Mouse (Mus musculus): Measurements from ENCODE around the gene Fhl3. TPM values are rescaled to one million over a fixed set of nuclear protein-coding genes. Genes with fewer than 3 reads are reported as not detected.

Gene Fhl3
- 8.3 and 17.6 TPM in 2 replicates for polyA plus RNA-seq (2012; rRNA removed)

DNA sequence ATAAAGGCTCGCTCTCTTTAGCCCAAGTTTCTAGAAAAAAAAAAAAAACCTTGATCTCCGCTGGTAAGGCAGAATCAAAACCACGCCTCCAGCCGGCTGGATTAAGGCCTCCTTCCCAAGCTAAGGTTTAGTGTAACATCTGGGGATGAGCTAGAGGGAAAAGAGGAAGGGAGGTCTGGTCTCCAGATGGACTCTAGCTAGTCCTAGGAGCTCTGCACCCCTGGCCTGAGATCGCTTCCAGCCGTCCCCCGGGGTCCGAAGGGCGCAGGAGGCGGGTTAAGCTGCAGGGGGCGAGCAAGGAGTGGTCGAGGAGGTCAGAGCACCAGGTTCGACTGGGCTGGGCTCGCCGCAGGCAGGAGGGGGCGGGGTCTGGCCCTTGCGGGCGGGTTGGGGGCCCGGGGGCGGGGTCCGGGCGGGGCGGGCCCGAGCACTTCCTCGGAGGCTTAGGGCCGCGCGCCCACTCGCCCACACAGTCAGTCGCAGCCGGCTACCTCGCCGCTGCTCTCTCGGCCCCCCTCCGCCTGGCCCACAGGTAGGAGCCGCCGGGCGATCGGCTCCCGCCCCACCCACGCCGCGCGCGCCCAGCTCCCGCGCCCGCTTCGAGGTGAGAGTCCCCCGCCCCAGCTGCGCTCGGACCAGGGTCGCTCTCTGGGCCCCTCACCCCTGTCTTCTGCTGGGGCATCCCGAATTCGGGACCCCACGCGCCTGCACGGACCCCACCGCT is at the start of gene Fhl3:
TSS of gene Fhl3 (plus strand) at position 454 of the 724 bp plus-strand sequence.

DNA sequence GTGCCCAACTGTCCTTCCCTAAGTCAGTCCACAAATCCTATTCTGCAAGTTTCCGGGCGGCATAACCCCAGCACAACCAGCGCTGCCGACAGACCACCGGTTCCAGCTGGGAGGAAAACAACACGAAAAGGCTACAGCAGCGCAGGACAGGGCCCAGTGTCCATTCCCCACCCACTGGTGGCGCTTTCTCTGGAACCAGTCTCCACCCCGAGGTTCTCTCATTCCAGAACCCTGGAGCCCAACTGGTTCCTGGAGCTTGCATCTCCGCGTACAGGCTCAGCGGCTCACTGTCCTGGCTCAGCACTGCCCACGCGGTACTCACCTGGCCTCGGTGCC is 44.0 kb upstream of the Fhl3 start, which contains the start of gene Pou3f1:
TSS of gene Pou3f1 (plus strand) at position 290 of the 336 bp plus-strand sequence.

DNA sequence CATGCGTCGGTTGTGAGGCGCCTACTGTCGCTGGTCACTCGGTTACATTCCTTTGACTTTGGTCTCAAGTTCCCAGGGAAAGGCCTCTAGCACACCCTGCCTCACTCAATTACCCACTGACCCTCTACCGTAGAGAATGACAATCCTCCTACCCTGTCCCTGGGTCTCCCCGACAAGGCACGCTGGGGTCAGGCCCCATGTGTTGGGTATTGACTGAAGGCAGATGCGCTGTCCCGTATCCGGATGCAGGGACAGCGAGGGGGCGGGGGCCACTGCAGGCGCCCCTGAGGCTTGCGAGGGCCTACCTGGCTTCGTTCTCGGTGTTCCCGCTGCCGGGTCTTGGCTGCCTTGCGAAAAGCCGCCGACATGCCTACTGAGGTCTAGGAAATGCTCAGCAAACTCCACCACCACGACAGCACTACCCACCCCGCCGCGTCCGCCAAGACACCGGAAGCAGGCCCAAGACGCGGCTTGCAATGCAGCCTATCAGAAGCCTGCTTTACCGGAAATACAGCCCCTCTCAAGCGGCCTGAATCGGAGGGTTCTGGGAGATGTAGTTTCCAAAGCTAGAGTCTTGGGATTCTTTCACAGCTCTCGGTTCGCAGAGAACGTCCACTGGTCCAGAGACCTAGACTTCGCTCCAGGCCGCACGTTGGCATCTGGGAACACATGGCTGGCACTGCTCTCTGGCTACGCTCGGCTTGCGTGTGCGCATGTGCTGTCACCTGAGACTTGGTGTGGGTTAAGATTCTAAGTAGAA is 7.2 kb upstream of the Fhl3 start, which contains the start of gene Utp11:
TSS of gene Utp11 (minus strand) at position 466 of the 760 bp plus-strand sequence.

DNA sequence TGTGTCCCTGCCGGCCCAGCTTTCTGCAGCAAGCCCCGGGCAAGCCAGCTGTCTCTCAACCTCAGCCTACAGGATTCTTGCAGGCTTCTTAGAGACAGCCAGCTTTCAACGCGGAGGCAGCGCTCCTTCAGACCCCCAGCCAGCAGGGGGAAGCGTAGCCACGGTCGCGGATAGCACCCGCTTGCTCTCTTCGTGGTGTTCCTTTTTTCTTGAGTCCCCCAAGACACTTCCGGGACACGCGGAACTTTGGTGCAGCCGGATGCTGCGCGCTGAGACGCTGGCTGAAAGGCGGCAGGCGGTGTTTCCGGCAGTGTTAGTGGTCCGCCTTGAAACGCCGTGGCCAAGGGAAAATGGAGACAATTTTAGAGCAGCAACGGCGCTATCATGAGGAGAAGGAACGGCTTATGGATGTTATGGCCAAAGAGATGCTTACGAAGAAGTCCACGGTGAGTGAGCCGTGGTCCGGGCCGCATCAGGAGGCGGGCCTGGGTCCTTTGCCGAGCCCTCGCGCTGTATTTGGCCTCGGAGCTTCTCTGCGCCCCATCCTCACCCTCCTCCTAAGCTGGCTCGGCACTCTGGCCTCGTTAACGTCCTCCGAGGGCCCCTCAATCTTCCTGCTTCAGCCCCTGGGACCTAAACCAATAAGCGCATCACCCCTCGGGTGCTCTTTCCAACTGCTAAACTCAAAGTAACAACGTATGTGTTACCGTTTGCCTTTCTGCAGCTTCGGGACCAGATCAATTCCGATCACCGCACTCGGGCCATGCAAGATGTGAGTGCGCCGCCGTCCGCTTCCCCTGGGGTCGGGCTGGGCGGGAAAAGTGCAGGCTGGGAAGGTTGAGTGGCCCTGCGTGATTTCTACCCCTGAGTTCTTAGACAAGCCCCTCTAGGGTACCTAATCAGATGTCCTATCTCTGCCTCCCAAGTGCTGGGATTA is 14.3 kb downstream of the Fhl3 start, which contains the start of gene Sf3a3:
TSS of gene Sf3a3 (plus strand) at position 232 of the 937 bp plus-strand sequence.

DNA sequence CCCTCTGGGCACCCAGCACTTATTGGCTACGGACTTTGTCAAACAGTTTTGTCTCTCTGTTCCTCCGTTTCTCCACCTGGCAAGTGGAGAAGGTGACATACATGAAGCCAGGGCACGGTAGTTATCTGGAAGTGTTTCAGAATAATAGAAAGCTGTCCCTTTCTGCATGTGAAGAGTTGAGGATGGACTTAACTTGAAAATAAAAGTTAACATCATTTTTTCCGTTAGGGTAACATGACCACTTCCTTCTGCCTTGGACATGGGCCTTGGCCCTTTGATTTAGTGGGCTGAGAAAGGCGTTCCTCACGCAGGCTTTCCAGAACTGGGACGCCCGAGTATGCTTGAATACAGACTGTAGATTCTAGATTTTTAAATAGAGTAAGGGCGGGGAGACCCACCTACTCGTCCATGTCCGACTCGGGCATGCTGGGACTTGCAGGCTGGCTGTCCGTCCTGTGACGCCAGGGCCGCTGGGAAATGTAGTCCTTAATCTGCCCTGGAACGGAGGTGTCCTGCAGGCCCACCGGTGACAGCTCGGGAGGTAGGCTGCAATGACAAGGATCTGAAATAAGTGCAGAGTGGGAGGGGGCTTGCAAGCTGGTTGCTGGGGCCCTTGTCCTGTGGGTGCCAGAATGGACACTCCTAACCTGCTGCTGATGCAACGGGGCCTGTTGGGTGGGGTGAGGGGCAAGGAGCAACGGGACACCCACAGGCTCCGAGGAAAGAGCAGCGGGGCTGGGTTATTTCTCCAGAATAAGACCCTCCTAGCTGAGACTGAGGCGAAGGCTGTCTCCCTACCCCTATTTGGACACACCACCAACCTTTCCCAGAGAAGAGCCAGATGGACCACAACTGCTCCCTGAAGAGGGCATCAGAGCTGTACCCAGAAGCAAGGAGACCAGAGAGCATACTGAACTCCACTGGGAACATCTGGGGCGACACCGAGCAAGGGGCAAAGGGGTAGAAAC is 41.2 kb downstream of the Fhl3 start, which contains the start of gene Inpp5b:
TSS of gene Inpp5b (plus strand) at position 475 of the 968 bp plus-strand sequence.

Other genes starting within 250 kb of the Fhl3 start
- gene 3100002H09Rik, start 89.9 kb upstream of the Fhl3 start, polyA plus RNA-seq (2012; rRNA removed), result 0.07 and 0.14 TPM in 2 replicates
- gene Pou3f1, start 43.9 kb upstream of the Fhl3 start, polyA plus RNA-seq (2012; rRNA removed), result 8.9 and 20.5 TPM in 2 replicates
- 49.1 and 57.2 TPM in 2 replicates for gene Utp11, start 7.1 kb upstream of the Fhl3 start, polyA plus RNA-seq (2012; rRNA removed)
- 128 and 180 TPM in 2 replicates for gene Sf3a3, start 14.1 kb downstream of the Fhl3 start, polyA plus RNA-seq (2012; rRNA removed)
- gene Inpp5b, start 41.1 kb downstream of the Fhl3 start, polyA plus RNA-seq (2012; rRNA removed), result 28.1 and 28.8 TPM in 2 replicates
- gene Mtf1, start 101.4 kb downstream of the Fhl3 start, polyA plus RNA-seq (2012; rRNA removed), result 13.6 and 14.1 TPM in 2 replicates
- gene Yrdc, start 150.0 kb downstream of the Fhl3 start, polyA plus RNA-seq (2012; rRNA removed), result 38.0 and 42.1 TPM in 2 replicates
- gene 1110065P20Rik, start 150.5 kb downstream of the Fhl3 start, polyA plus RNA-seq (2012; rRNA removed), result 31.7 and 41.7 TPM in 2 replicates
- gene Maneal, start 161.5 kb downstream of the Fhl3 start, polyA plus RNA-seq (2012; rRNA removed), result 11.1 and 14.1 TPM in 2 replicates
- 14.7 and 23.8 TPM in 2 replicates for gene Epha10, start 180.2 kb downstream of the Fhl3 start, polyA plus RNA-seq (2012; rRNA removed)
- gene 9930104L06Rik, start 236.3 kb downstream of the Fhl3 start, polyA plus RNA-seq (2012; rRNA removed), result 22.9 and 30.3 TPM in 2 replicates
- gene Cdca8, start 238.6 kb downstream of the Fhl3 start, polyA plus RNA-seq (2012; rRNA removed), result 107 and 124 TPM in 2 replicates